Mouse (Mus musculus) limb, embryonic 13.5 days (tissue): ENCODE measurements around the gene Hyal1. TPM values are rescaled to one million over a fixed set of nuclear protein-coding genes. Genes with fewer than 3 reads are reported as not detected.

ENCODE experiments used
- ATAC-seq: fragments of 200-750 bp; cut with Nextera tagmentation; 2 replicates; pipeline ENCODE4 v1.8.0; 2017; ENCODE audit warnings: low read depth, moderate number of reproducible peaks, moderate TSS enrichment; ENCODE audit not compliant: low FRiP score
- H3K27ac ChIP-seq: fragments of 300-500 bp; sonication (generic); 2 replicates; pipeline ENCODE4 v1.5.1; 2015; ENCODE audit warnings: inconsistent platforms, mild to moderate bottlenecking, moderate library complexity
- H3K27me3 ChIP-seq: fragments of 300-500 bp; sonication (generic); 2 replicates; pipeline ENCODE4 v1.6.1; 2015; ENCODE audit warnings: mild to moderate bottlenecking, inconsistent platforms
- H3K36me3 ChIP-seq: fragments of 300-500 bp; sonication (generic); 2 replicates; pipeline ENCODE4 v1.6.1; 2015; ENCODE audit warnings: inconsistent platforms, mild to moderate bottlenecking, moderate library complexity
- H3K4me1 ChIP-seq: fragments of 300-500 bp; sonication (generic); 2 replicates; pipeline ENCODE4 v1.6.1; 2015; ENCODE audit warnings: inconsistent platforms
- H3K4me2 ChIP-seq: fragments of 300-500 bp; sonication (generic); replicated peaks from 2 replicates; pipeline ENCODE4 v1.6.1; 2015; ENCODE audit warnings: inconsistent platforms, mild to moderate bottlenecking, moderate library complexity
- H3K4me3 ChIP-seq: fragments of 300-500 bp; sonication (generic); 2 replicates; pipeline ENCODE4 v1.5.1; 2015; ENCODE audit warnings: moderate library complexity, mild to moderate bottlenecking, inconsistent platforms
- H3K9ac ChIP-seq: fragments of 300-500 bp; sonication (generic); 2 replicates; pipeline ENCODE4 v1.6.1; 2015; ENCODE audit warnings: mild to moderate bottlenecking, inconsistent platforms
- H3K9me3 ChIP-seq: fragments of 300-500 bp; sonication (generic); 2 replicates; pipeline ENCODE4 v1.6.1; 2016; ENCODE audit warnings: inconsistent platforms
- WGBS: fragments of 180-500 bp; shearing (Covaris S2); methylation state at CpG from one replicate; pipeline ENCODE4 v1.1.7; 2015; 5-methylcytosine and 5-hydroxymethylcytosine counted together
- polyA plus RNA-seq: library from polyadenylated mRNA; unstranded; fragments of >200 nt; fragmentation: Nextera tagmentation; extraction: Ambion mirVana; gene quantifications from 2 replicates; pipeline ENCODE4 v1.2.1, GENCODE M21; 2015

Gene Hyal1
- polyA plus RNA-seq, 1 experiment from 2014 or later: 13.4 TPM

DNA sequence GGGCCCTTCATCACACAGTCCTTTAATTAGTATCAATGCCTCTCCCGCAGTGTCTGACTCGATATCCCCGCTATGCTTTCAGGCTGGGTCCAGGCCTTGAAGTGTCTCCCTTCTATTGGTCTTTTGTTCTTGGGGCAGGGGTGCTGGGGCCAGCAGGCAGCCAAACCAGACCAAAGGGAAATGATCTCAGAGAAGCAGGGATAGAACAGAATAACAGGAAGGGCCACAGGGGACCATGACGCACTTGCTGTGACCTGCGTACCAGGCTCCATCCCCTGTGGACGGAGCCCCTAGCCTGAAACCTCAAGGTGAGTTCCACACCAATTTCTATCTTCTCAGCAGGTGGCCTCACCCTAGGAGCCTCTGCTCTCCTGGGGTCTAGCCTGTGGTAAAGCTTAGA is 41.4 kb downstream of the Hyal1 start:
- H3K36me3 ChIP-seq: peaks cover 81% of the 10 kb centered on the region
- WGBS: 90% methylated on average over 6 of the region's 6 CpGs
- H3K9ac ChIP-seq: no peak overlapping the region
- H3K4me3 ChIP-seq: no peak overlapping the region
- no peaks in the 10 kb centered on the region for H3K9me3 ChIP-seq
- no peaks in the 10 kb centered on the region for H3K27me3 ChIP-seq
- H3K4me1 ChIP-seq: peaks cover 1% of the 10 kb centered on the region
- H3K27ac ChIP-seq: no peak overlapping the region
- no peak overlapping the region for H3K4me2 ChIP-seq
- no peak for ATAC-seq

DNA sequence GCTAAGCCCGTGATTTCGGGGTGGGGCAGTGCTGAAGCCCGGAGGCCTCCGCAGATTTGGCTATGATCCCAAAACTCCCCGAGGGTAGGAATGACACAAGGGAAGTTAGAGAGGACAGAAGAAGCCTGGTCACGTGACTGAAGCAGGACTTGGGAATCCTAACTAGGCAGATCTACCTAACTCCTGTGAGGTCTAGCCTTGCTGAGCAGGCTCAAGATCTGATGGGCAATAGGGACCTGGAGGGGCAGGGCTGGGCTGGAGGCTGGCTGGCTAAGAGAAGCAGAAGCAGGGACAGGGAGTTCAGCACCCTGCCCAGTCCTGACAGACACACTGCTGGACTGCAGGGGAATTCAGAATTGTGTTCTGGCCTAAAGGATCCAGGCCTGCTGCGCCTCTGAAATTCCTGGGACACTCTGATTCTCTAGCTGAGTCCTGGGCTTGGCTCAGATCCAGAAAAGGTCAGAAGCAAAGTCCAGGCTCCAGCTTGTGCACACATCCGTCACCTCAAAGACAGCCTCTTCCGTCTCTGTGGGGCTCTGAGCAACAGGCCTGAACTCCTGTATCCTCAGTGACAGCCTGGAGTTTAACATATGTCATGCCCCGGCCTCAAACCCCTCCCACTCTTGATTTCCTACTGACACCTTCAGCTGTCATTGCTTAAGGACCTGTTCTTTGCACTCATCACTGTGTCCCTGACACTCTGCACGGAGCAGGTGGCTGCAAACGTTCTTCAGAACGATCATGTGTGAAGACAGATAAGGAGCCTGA is 42.2 kb downstream of the Hyal1 start:
- H3K4me2 ChIP-seq: no peak overlapping the region

DNA sequence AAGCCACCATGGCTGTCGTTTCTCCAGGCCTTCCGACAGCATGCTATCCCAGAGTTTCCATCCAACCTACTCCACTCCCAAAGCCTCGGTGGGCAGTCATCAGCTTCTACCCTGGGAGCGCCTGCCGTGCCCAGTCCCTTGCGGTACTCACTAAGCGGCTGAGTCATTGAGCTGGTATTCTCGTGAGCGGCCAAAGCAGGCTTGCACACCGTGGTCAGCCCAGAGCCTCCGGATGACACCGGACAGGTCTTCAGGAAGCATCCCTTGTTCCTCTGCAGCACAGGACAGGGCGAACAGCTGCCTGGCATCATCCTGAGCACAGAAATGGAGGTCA is 42.8 kb downstream of the Hyal1 start:
- Histone ChIP-seq H3K27ac (0 out of 2 replicates have a peak overlapping the region, but pooled peaks have one; percentile 15), H3K4me1 (no peaks in the 10 kb centered on the region), H3K9me3 (no peaks in the 10 kb centered on the region), H3K27me3 (no peaks in the 10 kb centered on the region), H3K36me3 (peaks cover 86% of the 10 kb centered on the region), H3K4me3 (no peak overlapping the region), H3K9ac (no peak overlapping the region), H3K4me2 (no peak overlapping the region)
- ATAC-seq: no peak
- WGBS: 81% methylated on average over 13 of the region's 13 CpGs

More for the DNA sequence above, 42.2 kb downstream of the Hyal1 start:
- Histone ChIP-seq H3K9me3 (no peaks in the 10 kb centered on the region), H3K27me3 (no peaks in the 10 kb centered on the region), H3K36me3 (peaks cover 86% of the 10 kb centered on the region), H3K4me1 (no peaks in the 10 kb centered on the region), H3K27ac (no peak overlapping the region), H3K9ac (no peak overlapping the region), H3K4me3 (no peak overlapping the region)
- no peak for ATAC-seq
- 66% methylated on average over 13 of the region's 13 CpGs for WGBS

DNA sequence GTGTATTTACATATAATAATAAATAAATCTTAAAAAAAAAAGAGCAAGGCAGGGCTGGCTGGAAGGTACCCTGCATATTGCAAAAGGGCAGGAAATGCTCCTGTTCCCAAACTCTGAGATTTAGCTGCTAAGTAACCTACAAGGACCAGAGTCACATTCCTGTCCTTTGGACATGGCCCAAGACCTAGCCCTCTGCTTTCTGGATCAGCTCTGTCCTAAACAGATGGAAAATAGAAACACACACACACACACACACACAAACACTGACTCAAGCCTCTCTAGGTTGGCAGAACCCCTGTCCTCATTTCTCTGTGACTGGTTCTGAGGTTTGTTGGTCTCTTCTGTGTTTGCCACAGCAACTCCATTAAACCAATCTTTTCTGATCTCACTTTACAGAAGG is 44.2 kb downstream of the Hyal1 start:
- H3K27me3 ChIP-seq: no peaks in the 10 kb centered on the region
- H3K4me1 ChIP-seq: peaks cover 6% of the 10 kb centered on the region; the same call in 1 of the 2 replicates
- no peaks in the 10 kb centered on the region for H3K9me3 ChIP-seq
- H3K4me3 ChIP-seq: no peak overlapping the region
- peaks cover 84% of the 10 kb centered on the region for H3K36me3 ChIP-seq
- H3K4me2 ChIP-seq: no peak overlapping the region
- H3K9ac ChIP-seq: no peak overlapping the region
- H3K27ac ChIP-seq: no peak overlapping the region
- no peak for ATAC-seq

DNA sequence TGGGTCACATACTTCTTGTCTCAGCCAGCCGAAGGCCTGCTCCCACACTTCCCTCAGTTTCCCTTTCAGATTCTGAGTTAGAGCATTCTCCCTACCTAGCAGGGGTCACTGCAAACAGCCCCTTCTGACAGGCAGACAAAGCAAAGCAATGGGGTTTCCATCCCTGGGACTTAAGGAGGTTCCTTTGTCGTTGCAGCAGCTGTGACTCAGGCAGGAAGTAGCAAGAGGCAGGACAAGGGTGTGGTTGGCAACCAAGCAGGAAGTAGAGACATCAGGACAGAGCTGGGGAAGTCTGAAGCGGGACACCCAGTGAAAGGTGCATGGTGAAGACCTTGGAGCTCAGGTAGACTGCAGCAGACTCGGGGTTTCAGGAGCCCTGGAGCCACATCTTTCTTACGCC is 47.8 kb downstream of the Hyal1 start:
- no peak overlapping the region for H3K4me2 ChIP-seq
- no peak overlapping the region for H3K27ac ChIP-seq
- H3K36me3 ChIP-seq: peaks cover 68% of the 10 kb centered on the region
- 80% methylated on average over 5 of the region's 5 CpGs for WGBS
- no peak for ATAC-seq
- H3K4me1 ChIP-seq: peaks cover 41% of the 10 kb centered on the region
- H3K9ac ChIP-seq: peak overlapping the region; percentile 35; the same call in 1 of the 2 replicates
- no peak overlapping the region for H3K4me3 ChIP-seq
- no peaks in the 10 kb centered on the region for H3K9me3 ChIP-seq
- no peaks in the 10 kb centered on the region for H3K27me3 ChIP-seq

DNA sequence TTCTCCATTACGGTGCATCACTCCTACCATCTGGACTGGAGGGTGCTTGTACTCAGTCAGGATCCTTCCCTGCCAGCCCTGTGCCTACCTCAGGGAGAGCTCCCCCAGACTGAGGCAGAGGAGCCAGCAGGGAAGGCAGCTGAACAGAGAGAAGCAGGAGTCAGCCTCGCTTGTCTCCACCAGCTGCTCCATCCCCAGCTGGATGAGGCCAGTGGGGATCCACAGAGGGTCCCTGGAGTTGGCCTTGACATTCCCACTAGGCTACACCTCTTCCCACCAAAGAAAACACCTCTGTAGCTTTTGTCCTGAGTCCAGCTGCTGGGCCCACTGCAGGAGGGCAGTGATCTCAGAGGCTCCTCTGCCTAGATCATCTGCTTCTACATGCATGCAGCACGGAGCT is 48.2 kb downstream of the Hyal1 start:
- Histone ChIP-seq H3K4me2 (no peak overlapping the region), H3K4me1 (peaks cover 45% of the 10 kb centered on the region), H3K27ac (no peak overlapping the region), H3K4me3 (no peak overlapping the region), H3K9me3 (no peaks in the 10 kb centered on the region), H3K9ac (peak overlapping the region; percentile 35; the same call in 1 of the 2 replicates), H3K27me3 (no peaks in the 10 kb centered on the region), H3K36me3 (peaks cover 64% of the 10 kb centered on the region)
- no peak for ATAC-seq
- 92% methylated on average over 3 of the region's 3 CpGs for WGBS

DNA sequence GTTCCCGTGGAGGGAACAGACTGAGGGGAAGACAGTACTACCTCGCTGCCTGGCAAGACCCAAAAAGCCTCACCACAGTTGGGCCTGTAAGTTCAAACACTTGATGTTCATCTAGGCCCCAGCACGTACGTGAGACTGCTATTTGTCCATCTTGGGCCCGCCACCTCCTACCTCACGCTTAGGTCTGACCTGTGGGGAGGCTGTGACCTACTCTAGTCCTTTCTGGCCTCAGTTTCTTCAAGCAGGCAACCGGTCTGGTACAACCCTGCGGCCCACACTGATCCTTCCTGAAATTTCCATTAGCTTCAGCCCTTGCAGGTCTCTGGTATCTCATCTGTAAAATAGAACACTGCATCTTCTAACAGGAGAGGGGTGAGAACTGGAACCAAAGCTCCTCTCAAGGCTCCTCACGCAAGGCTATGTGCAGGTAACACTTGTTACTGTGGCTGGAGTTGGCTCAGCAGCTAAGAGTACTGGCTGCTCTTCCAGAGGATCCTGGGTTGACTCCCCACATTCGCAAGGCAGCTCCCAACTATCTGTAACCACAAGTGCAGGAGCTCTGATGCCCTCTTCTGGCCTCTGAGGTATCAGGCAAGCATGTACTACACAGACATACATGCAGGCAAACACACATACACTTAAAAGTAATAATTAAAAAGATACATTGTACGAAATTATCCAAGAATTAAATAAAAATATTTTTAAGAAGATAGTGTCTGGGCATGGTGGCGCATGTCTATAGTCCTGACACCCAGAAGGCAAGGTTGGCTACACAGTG is 48.8 kb downstream of the Hyal1 start:
- no peak overlapping the region for H3K4me2 ChIP-seq
- peak overlapping the region; percentile 35; the same call in 1 of the 2 replicates for H3K9ac ChIP-seq
- H3K9me3 ChIP-seq: no peaks in the 10 kb centered on the region
- no peak for ATAC-seq
- no peaks in the 10 kb centered on the region for H3K27me3 ChIP-seq
- peaks cover 51% of the 10 kb centered on the region for H3K4me1 ChIP-seq
- H3K27ac ChIP-seq: no peak overlapping the region; the same call in 1 of the 2 replicates
- 90% methylated on average over 12 of the region's 12 CpGs for WGBS
- H3K36me3 ChIP-seq: peaks cover 58% of the 10 kb centered on the region
- H3K4me3 ChIP-seq: no peak overlapping the region

DNA sequence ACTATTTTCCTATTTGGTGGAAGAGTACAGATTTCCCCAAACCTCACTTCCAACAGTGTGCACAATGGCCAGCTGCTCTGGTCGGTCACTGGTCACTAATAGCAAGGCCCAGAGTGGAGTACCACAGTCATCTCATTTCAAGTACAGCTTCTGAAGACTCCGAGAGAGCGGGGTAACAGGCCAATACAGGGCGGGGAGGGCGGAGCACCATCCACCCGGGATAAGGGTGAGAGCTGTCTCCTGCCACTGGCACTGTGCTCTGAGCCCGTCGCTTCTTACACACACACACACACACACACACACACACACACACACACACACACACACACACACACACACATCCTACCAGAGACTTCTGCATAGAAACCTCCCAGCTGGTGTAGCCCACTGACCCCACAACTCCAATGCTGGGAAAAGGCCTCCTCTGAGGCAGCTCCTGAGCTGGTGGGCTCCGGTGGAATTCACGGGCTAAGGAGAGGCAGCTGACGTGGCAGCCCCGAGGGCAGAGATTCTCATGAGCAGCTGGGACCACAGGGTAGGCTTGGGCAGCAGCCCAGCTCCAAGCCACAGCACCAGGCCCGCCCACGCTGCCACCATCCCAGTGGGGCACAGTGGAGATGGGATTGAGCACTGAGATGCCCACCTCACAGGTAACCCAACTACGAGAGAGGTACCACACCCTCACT is 49.6 kb downstream of the Hyal1 start:
- H3K36me3 ChIP-seq: peaks cover 58% of the 10 kb centered on the region
- H3K27me3 ChIP-seq: no peaks in the 10 kb centered on the region
- H3K4me1 ChIP-seq: peaks cover 59% of the 10 kb centered on the region
- H3K9ac ChIP-seq: peak overlapping the region; percentile 46
- H3K27ac ChIP-seq: peak overlapping the region; percentile 93
- ATAC-seq: no peak; the same call in 1 of the 2 replicates
- H3K4me3 ChIP-seq: peak overlapping the region; percentile 2; the same call in 1 of the 2 replicates
- H3K9me3 ChIP-seq: no peaks in the 10 kb centered on the region
- WGBS: 43% methylated on average over 14 of the region's 15 CpGs
- H3K4me2 ChIP-seq: peak overlapping the region; percentile 100

DNA sequence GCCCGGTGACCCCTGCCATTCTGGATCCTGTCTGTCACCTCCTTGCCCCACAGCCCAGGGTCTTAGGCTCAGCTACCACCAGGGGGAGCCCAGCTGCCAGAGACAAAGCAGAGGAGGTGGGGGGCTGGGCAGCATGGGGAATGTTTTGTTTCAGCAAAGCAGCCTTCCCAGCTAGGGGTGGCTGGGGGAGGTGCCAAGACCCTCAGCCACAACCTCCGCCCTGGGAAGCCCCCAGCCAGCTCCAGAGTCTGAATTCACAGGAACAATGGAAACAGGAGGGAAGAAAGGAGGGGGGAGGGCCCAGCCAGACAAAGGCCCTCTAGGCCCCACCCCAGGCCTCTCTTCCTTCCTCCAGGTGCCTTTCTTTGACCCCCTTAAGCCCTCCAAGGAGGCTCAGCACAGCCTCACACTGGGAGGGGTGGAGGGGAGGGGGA is 50.1 kb downstream of the Hyal1 start:
- H3K4me1 ChIP-seq: peaks cover 64% of the 10 kb centered on the region
- H3K27ac ChIP-seq: peak overlapping the region; percentile 93
- peak overlapping the region; percentile 2; the same call in 1 of the 2 replicates for H3K4me3 ChIP-seq
- peak; percentile 76 for ATAC-seq
- peak overlapping the region; percentile 46 for H3K9ac ChIP-seq
- H3K9me3 ChIP-seq: no peaks in the 10 kb centered on the region
- WGBS: 0% methylated on average over 2 of the region's 2 CpGs
- peak overlapping the region; percentile 100 for H3K4me2 ChIP-seq
- H3K27me3 ChIP-seq: no peaks in the 10 kb centered on the region
- H3K36me3 ChIP-seq: peaks cover 63% of the 10 kb centered on the region

DNA sequence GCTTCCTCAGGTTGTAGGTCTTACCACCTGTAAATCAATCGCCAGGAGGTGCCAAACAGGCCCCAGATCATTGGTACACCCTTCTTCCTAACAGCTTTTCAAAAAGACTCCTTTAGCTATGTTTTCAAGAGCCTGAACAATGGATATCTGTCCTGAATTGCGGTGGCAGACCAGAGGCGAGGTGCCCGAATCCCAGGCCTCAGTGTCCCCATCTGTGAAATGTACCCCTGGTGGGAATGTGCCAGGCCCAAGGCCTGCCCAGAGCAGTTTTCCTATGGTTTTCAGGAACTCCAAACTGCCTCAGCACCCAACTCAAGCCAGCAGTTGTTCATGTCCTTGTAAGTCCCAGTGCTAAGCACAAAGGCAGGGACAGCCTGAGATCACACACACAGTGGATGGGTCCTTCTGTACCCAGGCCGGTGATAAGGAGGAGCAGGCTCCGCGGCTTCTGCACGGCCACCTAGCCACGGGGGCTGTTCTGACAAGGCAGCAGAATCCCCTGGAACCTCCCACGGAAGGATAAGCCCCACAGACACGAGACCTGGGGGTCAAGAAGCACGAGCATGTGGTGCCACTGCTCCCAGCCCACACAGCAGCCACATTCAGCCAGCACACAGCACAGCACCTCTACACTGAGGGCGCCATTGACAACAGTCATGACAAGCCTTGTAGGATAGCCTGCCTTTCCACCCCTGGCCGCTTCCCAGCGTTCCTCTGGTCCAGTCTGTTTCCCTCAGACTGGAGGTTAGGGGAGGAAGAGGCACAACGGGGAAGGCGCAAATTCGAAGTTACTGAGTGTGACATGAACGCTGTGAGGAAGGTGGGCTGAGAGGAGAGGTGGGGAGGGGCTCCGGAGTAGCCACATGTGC is 50.9 kb downstream of the Hyal1 start:
- no peaks in the 10 kb centered on the region for H3K9me3 ChIP-seq
- H3K4me2 ChIP-seq: peak overlapping the region; percentile 100
- no peak for ATAC-seq
- H3K9ac ChIP-seq: peak overlapping the region; percentile 46
- no peaks in the 10 kb centered on the region for H3K27me3 ChIP-seq
- H3K4me1 ChIP-seq: peaks cover 72% of the 10 kb centered on the region
- peaks cover 61% of the 10 kb centered on the region for H3K36me3 ChIP-seq
- H3K4me3 ChIP-seq: no peak overlapping the region
- H3K27ac ChIP-seq: peak overlapping the region; percentile 93
- WGBS: 43% methylated on average over 20 of the region's 20 CpGs

DNA sequence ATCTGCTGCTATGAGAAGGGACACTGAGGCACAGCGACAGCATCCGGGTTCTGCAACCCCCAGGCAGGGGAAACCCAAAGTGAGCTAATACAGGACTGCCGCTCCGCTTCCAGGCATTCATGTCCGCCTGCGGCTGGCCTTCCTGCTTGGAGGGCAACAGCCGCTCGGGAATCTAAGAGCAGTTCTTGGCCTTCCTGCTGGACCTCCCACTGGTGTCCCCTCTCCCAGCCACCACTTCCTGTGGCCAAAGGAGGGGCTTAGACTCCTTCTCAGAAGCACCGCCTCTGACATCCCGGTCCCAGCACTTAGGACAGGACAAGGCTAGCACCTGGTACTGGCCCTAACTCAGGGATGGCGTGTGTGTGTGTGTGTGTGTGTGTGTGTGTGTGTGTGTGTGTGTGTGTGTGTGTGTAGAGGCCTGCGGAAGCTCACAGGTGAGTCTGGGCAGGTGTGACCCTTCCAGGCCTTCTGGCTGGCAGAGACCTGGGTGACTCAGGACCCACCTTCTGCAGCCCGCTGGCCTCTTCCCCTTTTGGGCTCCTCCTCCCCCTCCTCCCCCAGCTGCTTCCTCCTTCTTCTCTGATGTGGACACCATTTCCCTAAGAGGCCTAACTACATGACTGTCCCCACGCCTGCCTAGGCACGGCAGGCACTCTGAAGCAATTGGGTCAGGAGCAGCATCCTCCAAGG is 52.1 kb downstream of the Hyal1 start:
- no peak for ATAC-seq
- H3K36me3 ChIP-seq: peaks cover 48% of the 10 kb centered on the region
- no peaks in the 10 kb centered on the region for H3K9me3 ChIP-seq
- H3K4me2 ChIP-seq: peak overlapping the region; percentile 100
- H3K9ac ChIP-seq: peak overlapping the region; percentile 35; the same call in 1 of the 2 replicates
- 50% methylated on average over 15 of the region's 15 CpGs for WGBS
- no peaks in the 10 kb centered on the region for H3K27me3 ChIP-seq
- peaks cover 76% of the 10 kb centered on the region for H3K4me1 ChIP-seq
- H3K4me3 ChIP-seq: no peak overlapping the region
- H3K27ac ChIP-seq: peak overlapping the region; percentile 93; the same call in 1 of the 2 replicates
